Mouse (Mus musculus) thymus, postnatal 4 days (tissue): ENCODE results near the gene Cmtm4.
"Not testable (repeated sequence)": the region's sequence is repeated elsewhere in the genome, so short reads cannot be mapped to it uniquely, and the experiment has no call there.

ENCODE experiments used
- DNase-seq: peaks from one replicate; pipeline ENCODE4 v3.0.0; 2021

Gene Cmtm4

DNA sequence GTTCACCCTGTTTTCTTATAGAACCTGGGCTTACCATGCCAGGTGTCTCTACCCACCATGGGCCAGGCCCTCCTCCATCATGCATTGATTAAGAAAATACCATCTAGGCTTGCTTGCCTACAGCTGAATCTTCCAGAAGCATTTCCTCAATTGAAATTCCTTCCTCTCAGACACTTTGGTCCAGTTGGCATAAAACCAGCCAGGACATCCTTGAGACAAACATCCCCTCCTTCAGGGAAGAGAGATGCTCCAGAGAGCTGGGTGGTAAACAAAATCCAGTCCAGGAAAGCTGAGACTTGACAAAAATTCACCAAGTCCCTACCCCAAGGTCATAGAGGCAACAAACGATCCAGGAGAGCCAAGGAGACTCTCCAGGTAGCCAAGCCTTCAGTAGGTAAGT lies 61.4 kb downstream of the Cmtm4 start:
- DNase-seq = no peak

- DNase-seq = no peak
These were observed 61.8 kb downstream of the Cmtm4 start for GRCm38 (mm10) chr8:104333786-104334185.

GRCm38 (mm10) chr8:104332665-104333631 lies 62.7 kb downstream of the Cmtm4 start:
- DNase-seq = no peak

DNA sequence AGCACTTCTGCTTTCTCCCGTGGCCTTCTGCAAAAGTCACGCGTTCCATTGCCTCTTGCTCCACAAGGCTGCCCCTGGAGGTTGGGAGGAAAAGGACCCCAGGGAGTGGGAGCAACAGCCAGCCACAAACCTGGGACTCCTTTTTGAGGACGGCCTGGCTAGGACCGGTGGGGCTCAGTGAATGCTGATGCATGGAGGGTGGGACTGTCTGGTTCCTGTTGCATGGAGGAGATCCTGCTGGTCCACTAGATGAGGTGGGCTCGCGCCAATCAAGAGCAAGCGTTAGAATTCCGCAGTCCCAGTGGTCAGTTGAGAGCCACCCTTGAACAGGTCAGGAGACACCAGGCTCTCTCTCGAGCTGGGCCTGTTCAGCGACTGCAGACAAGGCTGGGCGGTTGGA lies 73.7 kb downstream of the Cmtm4 start, which contains the start of gene Cmtm2b:
Cmtm2b (plus strand) TSS at position 301 of the 400 bp plus-strand sequence.
- not testable (repeated sequence) for DNase-seq

- DNase-seq = not testable (repeated sequence)
These were observed 74.3 kb downstream of the Cmtm4 start, which contains the start of gene Gm11020 for GRCm38 (mm10) chr8:104321267-104321666. Gene Gm11020, plus strand, starts transcription at chr8:104321567.

- DNase-seq = no peak
These were observed 82.3 kb downstream of the Cmtm4 start for GRCm38 (mm10) chr8:104313311-104313710.

- DNase-seq = not testable (repeated sequence)
These were observed 83.6 kb downstream of the Cmtm4 start for GRCm38 (mm10) chr8:104312023-104312422.

- DNase-seq = not testable (repeated sequence)
These were observed 86.0 kb downstream of the Cmtm4 start, which contains the start of the genes Gm45711 and Cmtm1 for GRCm38 (mm10) chr8:104309441-104310155. Gene Gm45711, minus strand, starts transcription at chr8:104310081. Gene Cmtm1, minus strand, starts transcription at chr8:104310145.

DNA sequence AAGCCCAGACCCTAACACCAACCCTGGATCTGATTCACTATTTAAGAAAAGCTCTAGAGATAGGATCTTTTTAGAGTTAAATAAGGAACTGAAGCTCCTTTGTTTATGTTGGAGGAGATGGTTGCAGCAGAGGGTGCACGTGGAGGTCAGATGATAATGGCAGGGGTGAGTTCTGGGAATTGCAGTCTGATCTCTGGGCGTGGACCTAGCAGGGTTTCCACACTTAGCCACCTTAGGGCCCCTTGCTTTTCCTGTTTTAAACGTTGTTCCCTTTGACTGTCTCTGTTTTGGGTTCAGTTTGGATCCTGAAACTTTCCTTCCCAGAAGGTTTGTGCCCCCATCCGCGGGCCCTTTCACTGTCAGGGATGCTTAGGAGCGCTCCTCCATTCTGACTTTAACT lies 87.3 kb downstream of the Cmtm4 start:
- DNase-seq = not testable (repeated sequence)

DNA sequence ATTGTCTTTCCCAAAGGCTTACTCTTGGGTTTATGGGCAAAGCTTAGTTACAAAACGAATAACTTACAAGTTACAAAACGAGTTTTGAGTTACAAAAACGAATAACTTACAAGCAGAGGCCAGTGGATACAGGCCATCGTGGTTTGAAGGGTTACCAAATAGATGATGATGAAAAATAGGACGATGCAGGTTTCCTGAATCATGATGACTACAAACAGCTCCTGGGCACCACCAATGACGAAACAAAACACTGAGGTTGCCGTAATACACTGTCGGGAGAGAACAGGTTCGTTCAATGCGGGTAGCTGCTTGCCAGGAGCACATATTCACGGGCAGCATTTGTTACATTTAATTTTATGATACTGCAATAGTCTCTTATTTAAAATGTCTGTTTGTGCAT lies 90.6 kb downstream of the Cmtm4 start:
- DNase-seq = no peak

GRCm38 (mm10) chr8:104302536-104302935 lies 93.1 kb downstream of the Cmtm4 start:
- not testable (repeated sequence) for DNase-seq

DNA sequence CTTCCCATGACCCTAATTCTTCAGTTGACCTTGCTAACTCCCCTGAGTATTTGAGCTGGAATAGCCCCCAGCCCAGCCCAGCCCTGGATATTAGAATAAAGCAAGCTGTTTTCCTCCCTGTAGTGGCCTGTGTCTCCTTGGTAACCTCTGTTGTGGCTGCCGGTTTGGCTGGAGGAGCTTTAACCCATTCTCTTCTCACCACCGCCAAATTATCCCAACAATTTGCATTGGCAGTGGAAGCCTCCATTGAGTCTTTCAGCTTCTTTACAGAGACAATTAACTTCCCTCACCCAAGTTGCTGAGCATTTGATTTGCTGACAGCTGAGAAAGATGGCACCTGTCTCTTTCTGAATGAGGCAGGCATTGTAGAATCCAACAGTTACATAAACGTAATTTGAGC lies 94.0 kb downstream of the Cmtm4 start:
- DNase-seq = not testable (repeated sequence)
